Comparison of ENCODE assay signal across 9 mouse cellular contexts in genomic region chr19:6058513-6058912, GRCm38 (mm10). TPM values are rescaled to one million over a fixed set of nuclear protein-coding genes. Genes with fewer than 3 reads are reported as not detected.
DNase-seq lines count a peak whose midpoint lies in the region; ATAC-seq and TF ChIP-seq lines count a peak whose summit lies in the region.
"Had no signal": no experiment of that assay in that cellular context is flagged by ENCODE, and none has a peak within 500 bp of the region (broad histone marks: within the 10 kb centered on the region; RNA-seq: fewer than 3 reads in every experiment).

No protein-coding gene starts in this region.

- peak overlapping the region; percentile 81 for H3K27ac ChIP-seq in heart, embryonic 12.5 days (ENCODE audit: poor library complexity, severe bottlenecking)
- H3K27ac ChIP-seq in ES-Bruce4 (ENCODE audit: insufficient read depth, low read length) = peak overlapping the region; percentile 26; the same call in 1 of the 2 replicates
- H3K27ac ChIP-seq in forebrain, postnatal 0 days (ENCODE audit: low read depth, low read length) = no peak overlapping the region
- H3K27ac ChIP-seq in liver, postnatal 0 days (ENCODE audit: low read depth) = peak overlapping the region; percentile 75

- peak overlapping the region; percentile 98 for H3K9ac ChIP-seq in heart, embryonic 12.5 days
- peak overlapping the region; percentile 84 for H3K9ac ChIP-seq in ES-Bruce4 (ENCODE audit: low read depth, poor library complexity, severe bottlenecking)
- peak overlapping the region; percentile 94 for H3K9ac ChIP-seq in forebrain, postnatal 0 days
- H3K9ac ChIP-seq in liver, postnatal 0 days (replicated peaks) = peak overlapping the region; percentile 94

- no peak for TF ChIP-seq POLR2A in ES-Bruce4 (IDR thresholded peaks at IDR 0.05; ENCODE audit: insufficient read depth, low read length)

- peak overlapping the region; percentile 88 for H3K4me2 ChIP-seq in heart, embryonic 12.5 days
- H3K4me2 ChIP-seq in forebrain, postnatal 0 days (ENCODE audit: low read depth) = peak overlapping the region; percentile 88
- H3K4me2 ChIP-seq in liver, postnatal 0 days (ENCODE audit: low read depth, low read length) = peak overlapping the region; percentile 66

- peaks cover 44% of the 10 kb centered on the region for H3K36me3 ChIP-seq in heart, embryonic 12.5 days
- peaks cover 37% of the 10 kb centered on the region for H3K36me3 ChIP-seq in ES-Bruce4 (ENCODE audit: control insufficient read depth, insufficient read depth, low read length, poor library complexity, severe bottlenecking)
- peaks cover 24% of the 10 kb centered on the region for H3K36me3 ChIP-seq in forebrain, postnatal 0 days (ENCODE audit: insufficient read depth)
- peaks cover 36% of the 10 kb centered on the region for H3K36me3 ChIP-seq in liver, postnatal 0 days (replicated peaks; ENCODE audit: insufficient read depth, low read length)

- no peaks in the 10 kb centered on the region for H3K27me3 ChIP-seq in heart, embryonic 12.5 days (replicated peaks)
- H3K27me3 ChIP-seq in ES-Bruce4 (ENCODE audit: control insufficient read depth, insufficient read depth, low read length, poor library complexity, severe bottlenecking) = no peaks in the 10 kb centered on the region
- no peaks in the 10 kb centered on the region for H3K27me3 ChIP-seq in forebrain, postnatal 0 days (ENCODE audit: insufficient read depth, low read length)
- H3K27me3 ChIP-seq in liver, postnatal 0 days (ENCODE audit: insufficient read depth, low read length) = no peaks in the 10 kb centered on the region

- H3K4me3 ChIP-seq in heart, embryonic 12.5 days = peak overlapping the region; percentile 98
- peak overlapping the region; percentile 89 for H3K4me3 ChIP-seq in ES-Bruce4 (ENCODE audit: low read depth, low read length)
- H3K4me3 ChIP-seq in forebrain, postnatal 0 days (ENCODE audit: low read depth, low read length) = peak overlapping the region; percentile 91
- peak overlapping the region; percentile 78 for H3K4me3 ChIP-seq in liver, postnatal 0 days (ENCODE audit: low read depth, low read length)

- H3K9me3 ChIP-seq in heart, embryonic 12.5 days (replicated peaks) = no peaks in the 10 kb centered on the region
- H3K9me3 ChIP-seq in ES-Bruce4 (replicated peaks; ENCODE audit: control insufficient read depth, insufficient read depth, low read length, poor library complexity, severe bottlenecking) = no peaks in the 10 kb centered on the region
- H3K9me3 ChIP-seq in forebrain, postnatal 0 days (ENCODE audit: low read length) = no peaks in the 10 kb centered on the region
- H3K9me3 ChIP-seq in liver, postnatal 0 days (ENCODE audit: low read length) = no peaks in the 10 kb centered on the region

- no peak for DNase-seq in heart, postnatal 36 days
- no peak for DNase-seq in forebrain, postnatal 0 days
- DNase-seq in liver, postnatal 0 days = no peak
- DNase-seq in urinary bladder, postnatal 25 days (ENCODE audit: low spot score) = no peak
- DNase-seq in left cerebral cortex, adult 18-20 months (ENCODE audit: low spot score in 2 of 2) = no peak
- DNase-seq in cerebellum, adult 8-10 months = no peak
- DNase-seq: thymus, postnatal 36 days had no signal

- WGBS in heart, embryonic 12.5 days = 29% methylated on average over 5 of the region's 5 CpGs
- 37% methylated on average over 5 of the region's 5 CpGs for WGBS in forebrain, postnatal 0 days
- WGBS in liver, postnatal 0 days (ENCODE audit: insufficient replicate concordance) = 17% methylated on average over 5 of the region's 5 CpGs

- no peak for TF ChIP-seq EP300 in ES-Bruce4 (IDR thresholded peaks at IDR 0.05; ENCODE audit: insufficient read depth, low read depth, low read length)
- no peak for TF ChIP-seq EP300 in liver, postnatal 0 days (IDR thresholded peaks at IDR 0.05; ENCODE audit: low read depth)

- no peak for ATAC-seq in heart, embryonic 12.5 days (ENCODE audit: insufficient number of reproducible peaks, low FRiP score)
- no peak for ATAC-seq in forebrain, postnatal 0 days
- ATAC-seq in liver, postnatal 0 days = no peak

- H3K4me1 ChIP-seq in heart, embryonic 12.5 days (replicated peaks) = peaks cover 48% of the 10 kb centered on the region
- no peaks in the 10 kb centered on the region for H3K4me1 ChIP-seq in ES-Bruce4 (ENCODE audit: control insufficient read depth, insufficient read depth, low read length)
- peaks cover 9% of the 10 kb centered on the region for H3K4me1 ChIP-seq in forebrain, postnatal 0 days (ENCODE audit: insufficient read depth)
- peaks cover 40% of the 10 kb centered on the region for H3K4me1 ChIP-seq in liver, postnatal 0 days (ENCODE audit: insufficient read depth)

- no peak for TF ChIP-seq CTCF in ES-Bruce4 (IDR thresholded peaks at IDR 0.05; ENCODE audit: low read depth, low read length)
- TF ChIP-seq CTCF in forebrain, postnatal 0 days (IDR thresholded peaks at IDR 0.05; ENCODE audit: low read depth) = no peak
- no peak for TF ChIP-seq CTCF in liver, postnatal 0 days (IDR thresholded peaks at IDR 0.05; ENCODE audit: low read depth)

- intact Hi-C loops in heart, postnatal 36 days (cut with DNase I) = no loop called here

RNA-seq across cellular contexts. Expression of gene Fau, which starts 0.9 kb away (rescaled TPM):
- 503 and 513 TPM in 2 replicates for polyA plus RNA-seq in heart, embryonic 12.5 days (2016; fragmentation: Nextera tagmentation; extraction: Ambion mirVana)
- total RNA-seq in heart, postnatal 36 days (2021) = 100 to 1,000 TPM; 556 to 559 TPM
- polyA plus RNA-seq in ES-Bruce4 (2011; ENCODE audit: insufficient read depth, insufficient read length, low read depth, missing spikeins) = 1,239 and 1,271 TPM in 2 replicates
- total RNA-seq in forebrain, postnatal 0 days (2014; rRNA removed) = 1,002 and 1,178 TPM in 2 replicates
- 610 and 775 TPM in 2 replicates for polyA plus RNA-seq in forebrain, postnatal 0 days (2015; fragmentation: Nextera tagmentation; extraction: Ambion mirVana)
- 781 and 784 TPM in 2 replicates for polyA plus RNA-seq in liver, postnatal 0 days (2015; fragmentation: Nextera tagmentation; extraction: Ambion mirVana)
- 100 to 1,000 TPM; 717 to 762 TPM for total RNA-seq in left cerebral cortex, adult 18-20 months (2021)

RNA-seq across cellular contexts. Expression of gene Mrpl49, which starts 0.9 kb away (rescaled TPM):
- 58.5 and 64.4 TPM in 2 replicates for polyA plus RNA-seq in heart, embryonic 12.5 days (2016; fragmentation: Nextera tagmentation; extraction: Ambion mirVana)
- total RNA-seq in heart, postnatal 36 days (2021) = 10 to 100 TPM; 36.2 to 39.7 TPM
- 44.9 and 65.1 TPM in 2 replicates for polyA plus RNA-seq in ES-Bruce4 (2011; ENCODE audit: insufficient read depth, insufficient read length, low read depth, missing spikeins)
- 47.1 and 50.8 TPM in 2 replicates for total RNA-seq in forebrain, postnatal 0 days (2014; rRNA removed)
- polyA plus RNA-seq in forebrain, postnatal 0 days (2015; fragmentation: Nextera tagmentation; extraction: Ambion mirVana) = 54.4 and 55.7 TPM in 2 replicates
- polyA plus RNA-seq in liver, postnatal 0 days (2015; fragmentation: Nextera tagmentation; extraction: Ambion mirVana) = 28.2 and 29.6 TPM in 2 replicates
- 10 to 100 TPM; 42.5 to 51.3 TPM for total RNA-seq in left cerebral cortex, adult 18-20 months (2021)

RNA-seq across cellular contexts. Expression of gene Znhit2, which starts 2.5 kb away (rescaled TPM):
- 23.9 and 24.9 TPM in 2 replicates for polyA plus RNA-seq in heart, embryonic 12.5 days (2016; fragmentation: Nextera tagmentation; extraction: Ambion mirVana)
- total RNA-seq in heart, postnatal 36 days (2021) = 10 to 100 TPM; 11.3 to 11.5 TPM
- polyA plus RNA-seq in ES-Bruce4 (2011; ENCODE audit: insufficient read depth, insufficient read length, low read depth, missing spikeins) = 6.5 and 8.9 TPM in 2 replicates
- total RNA-seq in forebrain, postnatal 0 days (2014; rRNA removed) = 42.5 and 50.8 TPM in 2 replicates
- 46.1 and 47.1 TPM in 2 replicates for polyA plus RNA-seq in forebrain, postnatal 0 days (2015; fragmentation: Nextera tagmentation; extraction: Ambion mirVana)
- polyA plus RNA-seq in liver, postnatal 0 days (2015; fragmentation: Nextera tagmentation; extraction: Ambion mirVana) = 30.2 and 35.8 TPM in 2 replicates
- 10 to 100 TPM; 32.2 to 35.0 TPM for total RNA-seq in left cerebral cortex, adult 18-20 months (2021)

RNA-seq across cellular contexts. Expression of gene Tm7sf2, which starts 9.7 kb away (rescaled TPM):
- polyA plus RNA-seq in heart, embryonic 12.5 days (2016; fragmentation: Nextera tagmentation; extraction: Ambion mirVana) = 8.4 and 9.2 TPM in 2 replicates
- total RNA-seq in heart, postnatal 36 days (2021) = 1 to 10 TPM; 3.0 to 3.7 TPM
- polyA plus RNA-seq in ES-Bruce4 (2011; ENCODE audit: insufficient read depth, insufficient read length, low read depth, missing spikeins) = 19.1 and 25.8 TPM in 2 replicates
- 70.6 and 79.6 TPM in 2 replicates for total RNA-seq in forebrain, postnatal 0 days (2014; rRNA removed)
- polyA plus RNA-seq in forebrain, postnatal 0 days (2015; fragmentation: Nextera tagmentation; extraction: Ambion mirVana) = 37.1 and 43.3 TPM in 2 replicates
- 42.6 and 44.1 TPM in 2 replicates for polyA plus RNA-seq in liver, postnatal 0 days (2015; fragmentation: Nextera tagmentation; extraction: Ambion mirVana)
- 10 to 100 TPM; 25.1 to 25.2 TPM for total RNA-seq in left cerebral cortex, adult 18-20 months (2021)

RNA-seq across cellular contexts. Expression of gene Syvn1, which starts 12.1 kb away (rescaled TPM):
- 21.1 and 21.8 TPM in 2 replicates for polyA plus RNA-seq in heart, embryonic 12.5 days (2016; fragmentation: Nextera tagmentation; extraction: Ambion mirVana)
- total RNA-seq in heart, postnatal 36 days (2021) = 10 to 100 TPM; 19.4 to 26.4 TPM
- 16.4 and 18.6 TPM in 2 replicates for polyA plus RNA-seq in ES-Bruce4 (2011; ENCODE audit: insufficient read depth, insufficient read length, low read depth, missing spikeins)
- total RNA-seq in forebrain, postnatal 0 days (2014; rRNA removed) = 15.8 and 23.7 TPM in 2 replicates
- polyA plus RNA-seq in forebrain, postnatal 0 days (2015; fragmentation: Nextera tagmentation; extraction: Ambion mirVana) = 24.7 and 27.7 TPM in 2 replicates
- polyA plus RNA-seq in liver, postnatal 0 days (2015; fragmentation: Nextera tagmentation; extraction: Ambion mirVana) = 12.4 and 15.4 TPM in 2 replicates
- total RNA-seq in left cerebral cortex, adult 18-20 months (2021) = 10 to 100 TPM; 41.3 to 41.6 TPM
